Mouse (Mus musculus) midbrain, embryonic 16.5 days (tissue): Measurements from ENCODE around the gene Arl8a. TPM values are rescaled to one million over a fixed set of nuclear protein-coding genes. Genes with fewer than 3 reads are reported as not detected.
"Not testable (repeated sequence)": the region's sequence is repeated elsewhere in the genome, so short reads cannot be mapped to it uniquely, and the experiment has no call there.

Source experiments
- ATAC-seq: fragments of 200-750 bp; cut with Nextera tagmentation; 2 replicates; pipeline ENCODE4 v1.8.0; 2017; ENCODE audit warnings: moderate TSS enrichment
- H3K27ac ChIP-seq: fragments of 300-500 bp; sonication (generic); 2 replicates; pipeline ENCODE4 v1.5.1; 2014; ENCODE audit warnings: mild to moderate bottlenecking, low read length, mixed read lengths
- H3K27me3 ChIP-seq: fragments of 300-500 bp; sonication (generic); 2 replicates; pipeline ENCODE4 v1.6.1; 2014; ENCODE audit warnings: low read depth, low read length, mixed read lengths; ENCODE audit not compliant: control insufficient read depth, insufficient read depth
- H3K36me3 ChIP-seq: fragments of 300-500 bp; sonication (generic); 2 replicates; pipeline ENCODE4 v1.6.1; 2014; ENCODE audit warnings: mild to moderate bottlenecking, low read length, moderate library complexity, mixed read lengths; ENCODE audit not compliant: control insufficient read depth, insufficient read depth
- H3K4me1 ChIP-seq: fragments of 300-500 bp; sonication (generic); 2 replicates; pipeline ENCODE4 v1.6.1; 2014; ENCODE audit warnings: mild to moderate bottlenecking, low read length, mixed read lengths; ENCODE audit not compliant: control insufficient read depth, insufficient read depth
- H3K4me2 ChIP-seq: fragments of 300-500 bp; sonication (generic); 2 replicates; pipeline ENCODE4 v1.6.1; 2014; ENCODE audit warnings: mild to moderate bottlenecking, low read length, mixed read lengths
- H3K4me3 ChIP-seq: fragments of 300-500 bp; sonication (generic); 2 replicates; pipeline ENCODE4 v1.5.1; 2014; ENCODE audit warnings: low read depth, mild to moderate bottlenecking, low read length, moderate library complexity, mixed read lengths
- H3K9ac ChIP-seq: fragments of 300-500 bp; sonication (generic); 2 replicates; pipeline ENCODE4 v1.6.1; 2014; ENCODE audit warnings: low read depth, low read length, mixed read lengths
- H3K9me3 ChIP-seq: fragments of 300-500 bp; sonication (generic); replicated peaks from 2 replicates; pipeline ENCODE4 v1.6.1; 2014; ENCODE audit warnings: mild to moderate bottlenecking, low read length, mixed read lengths; ENCODE audit not compliant: control insufficient read depth, poor library complexity, severe bottlenecking
- WGBS: fragments of 180-500 bp; shearing (Covaris S2); extraction: QIAGEN DNeasy Blood & Tissue Kit; methylation state at CpG from one replicate; pipeline ENCODE4 v1.1.7; 2014; 5-methylcytosine and 5-hydroxymethylcytosine counted together
- polyA plus RNA-seq: library from polyadenylated mRNA; unstranded; fragments of >200 nt; fragmentation: Nextera tagmentation; extraction: Ambion mirVana; gene quantifications from 2 replicates; pipeline ENCODE4 v1.2.1, GENCODE M21; 2015

The Arl8a gene
- 390 and 409 TPM in 2 replicates for polyA plus RNA-seq

DNA sequence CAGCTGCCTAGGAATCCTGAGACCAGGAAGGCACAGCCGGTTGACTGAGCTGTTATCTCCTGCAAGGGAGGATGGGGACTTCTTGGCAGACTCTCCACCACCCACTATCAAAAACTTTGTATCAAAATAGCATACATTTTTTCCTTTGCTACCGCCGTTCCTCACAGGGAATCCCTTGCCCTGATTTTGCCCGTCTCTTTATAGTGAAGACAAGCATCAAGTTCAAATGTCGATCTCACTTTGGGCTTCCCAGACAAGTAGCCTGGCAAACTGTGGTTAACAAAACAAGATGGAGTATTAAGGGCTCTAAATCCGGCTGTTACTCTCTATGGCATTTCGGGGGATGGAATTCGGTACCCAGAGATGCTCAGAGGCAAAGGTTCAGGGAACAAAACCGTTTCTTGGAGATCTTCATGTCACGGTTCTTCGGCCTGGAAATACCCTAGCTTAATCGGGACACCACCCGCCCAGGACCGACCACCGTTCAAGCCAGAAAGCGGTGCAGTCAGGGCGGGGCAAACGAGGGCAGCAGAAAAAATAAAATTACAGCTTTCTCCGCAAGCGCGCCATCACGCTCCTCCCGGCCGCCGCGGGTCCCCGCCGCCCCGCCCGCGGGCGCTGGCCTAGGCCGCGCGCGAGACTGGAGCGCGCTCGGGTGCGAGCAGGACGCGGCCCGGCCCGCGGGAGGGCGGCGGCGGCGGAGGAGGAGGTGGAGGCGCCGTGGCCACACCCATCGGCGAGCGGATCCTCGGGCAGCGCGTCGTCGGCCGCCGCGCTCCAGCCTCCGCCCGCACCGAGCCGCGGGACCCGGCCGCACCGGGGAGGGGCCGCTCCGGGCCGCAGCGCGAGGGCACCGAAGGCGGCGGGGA, at the start of gene Arl8a:
Gene Arl8a, plus strand, starts transcription at position 748 of the 869 bp plus-strand sequence.
- Histone ChIP-seq H3K4me1 (peaks cover 28% of the 10 kb centered on the region), H3K27me3 (no peaks in the 10 kb centered on the region), H3K9me3 (no peaks in the 10 kb centered on the region), H3K4me3 (peak within 1 kb of the TSS; percentile 85), H3K4me2 (peak within 1 kb of the TSS; percentile 84), H3K27ac (peak within 1 kb of the TSS; percentile 95), H3K9ac (peak within 1 kb of the TSS; percentile 96), H3K36me3 (no peaks in the 10 kb centered on the region)
- under 1% methylated on average over 68 of the region's 78 CpGs for WGBS
- ATAC-seq = peak; percentile 77

DNA sequence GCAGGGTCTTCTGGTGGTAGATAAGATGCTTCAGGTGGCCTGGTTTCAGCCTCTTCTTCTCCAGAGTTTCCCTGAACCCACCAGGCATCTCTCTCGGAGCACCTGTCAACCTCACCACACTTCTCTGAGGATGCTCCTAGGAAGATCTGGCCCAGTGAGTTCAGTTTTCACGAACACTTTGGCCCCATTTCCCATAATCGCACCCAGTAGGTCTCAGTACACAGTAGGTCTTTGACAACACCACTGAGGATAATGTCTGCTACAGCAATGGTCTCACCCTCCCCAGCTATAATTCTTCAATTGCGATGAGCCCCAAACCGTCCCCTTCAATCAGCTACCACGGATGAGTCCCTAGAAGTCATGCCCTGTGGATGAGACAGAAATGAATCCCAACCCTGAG, 49.2 kb upstream of the Arl8a start:
- H3K27me3 ChIP-seq = no peaks in the 10 kb centered on the region
- WGBS = 93% methylated on average over 6 of the region's 6 CpGs
- no peak overlapping the region for H3K9ac ChIP-seq
- H3K27ac ChIP-seq = no peak overlapping the region
- no peaks in the 10 kb centered on the region for H3K9me3 ChIP-seq
- H3K4me2 ChIP-seq = no peak overlapping the region
- no peak for ATAC-seq
- H3K4me1 ChIP-seq = no peaks in the 10 kb centered on the region
- no peak overlapping the region for H3K4me3 ChIP-seq
- no peaks in the 10 kb centered on the region for H3K36me3 ChIP-seq

DNA sequence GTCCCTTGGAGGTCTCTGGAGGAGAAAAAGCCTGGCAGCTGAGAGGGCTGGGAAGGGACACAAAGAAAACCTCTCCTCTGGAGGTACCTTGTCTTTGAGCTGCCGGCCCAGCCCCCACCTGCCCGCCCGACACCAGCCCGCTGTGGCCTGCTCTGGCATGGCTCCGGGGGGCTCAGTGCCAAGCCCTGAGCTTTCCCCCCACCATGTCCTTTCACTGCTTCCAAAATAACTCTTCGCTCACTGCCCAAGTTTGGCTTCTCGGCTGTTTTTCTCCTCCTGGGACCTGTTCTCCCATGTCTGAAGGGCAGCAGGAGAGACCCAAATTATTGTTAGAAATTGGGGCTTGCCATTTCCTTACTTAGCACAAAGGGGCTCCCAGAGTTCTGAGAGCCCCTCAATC, 48.2 kb upstream of the Arl8a start:
- Histone ChIP-seq H3K27ac (no peak overlapping the region), H3K36me3 (no peaks in the 10 kb centered on the region), H3K27me3 (peaks cover 3% of the 10 kb centered on the region; the same call in 1 of the 2 replicates), H3K9me3 (no peaks in the 10 kb centered on the region), H3K4me2 (no peak overlapping the region), H3K4me3 (no peak overlapping the region), H3K9ac (no peak overlapping the region), H3K4me1 (no peaks in the 10 kb centered on the region)
- WGBS = 81% methylated on average over 7 of the region's 7 CpGs
- no peak for ATAC-seq

DNA sequence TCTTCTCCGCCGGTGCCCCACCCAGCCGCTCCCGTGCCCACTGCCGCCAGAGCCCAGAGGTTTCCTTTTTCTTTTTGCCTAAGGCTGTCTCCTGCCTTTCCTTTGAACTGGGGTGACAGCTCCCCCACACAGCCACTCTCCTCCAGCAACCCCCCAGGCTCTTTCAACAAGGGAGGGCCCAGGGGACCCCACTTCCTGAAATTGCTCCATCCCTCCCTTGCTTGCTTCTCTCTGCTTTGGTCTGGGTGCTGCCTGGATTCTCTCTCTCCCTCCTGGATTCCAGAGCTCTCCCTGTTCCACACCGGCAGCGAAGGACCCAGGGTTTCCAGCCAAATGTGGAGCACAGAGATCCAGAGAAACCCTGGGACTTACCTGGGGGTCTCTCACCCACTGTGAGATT, 46.2 kb upstream of the Arl8a start:
- Histone ChIP-seq H3K4me1 (peaks cover 7% of the 10 kb centered on the region; the same call in 1 of the 2 replicates), H3K27ac (no peak overlapping the region), H3K36me3 (no peaks in the 10 kb centered on the region), H3K4me3 (no peak overlapping the region), H3K4me2 (no peak overlapping the region), H3K27me3 (peaks cover 22% of the 10 kb centered on the region), H3K9me3 (no peaks in the 10 kb centered on the region), H3K9ac (no peak overlapping the region)
- WGBS = 52% methylated on average over 7 of the region's 7 CpGs
- no peak for ATAC-seq

DNA sequence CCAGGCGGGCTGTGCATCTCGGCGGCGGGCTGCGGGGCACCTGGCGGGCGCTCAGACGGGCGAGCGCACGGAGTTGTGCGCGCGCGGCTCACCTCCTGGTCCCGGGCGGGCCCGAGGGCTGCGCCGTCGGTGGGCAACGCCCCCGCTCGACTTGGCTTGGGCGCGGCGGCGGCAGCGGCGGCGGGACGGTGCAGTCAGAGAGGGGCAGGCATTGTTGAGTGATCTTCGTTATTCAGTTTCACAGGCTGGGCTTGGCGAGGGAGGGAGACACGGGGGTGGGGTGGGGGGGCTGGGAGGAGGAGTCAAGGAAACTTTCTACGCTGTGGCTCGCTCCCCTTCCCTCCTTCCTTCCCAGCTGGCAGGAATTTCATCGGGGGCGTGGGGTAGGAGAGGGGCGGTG, 41.5 kb upstream of the Arl8a start, which contains the start of gene Lgr6:
Gene Lgr6, minus strand, starts transcription at position 153 of the 400 bp plus-strand sequence.
- Histone ChIP-seq H3K27ac (no peak within 1 kb of the TSS), H3K4me3 (peak within 1 kb of the TSS; percentile 34), H3K36me3 (no peaks in the 10 kb centered on the region), H3K9me3 (no peaks in the 10 kb centered on the region), H3K9ac (peak within 1 kb of the TSS; percentile 18; the same call in 1 of the 2 replicates), H3K4me2 (peak within 1 kb of the TSS; percentile 66), H3K27me3 (peaks cover 33% of the 10 kb centered on the region), H3K4me1 (peaks cover 9% of the 10 kb centered on the region; the same call in 1 of the 2 replicates)
- ATAC-seq = 0 out of 2 replicates have a peak, but pooled peaks have one; percentile 3
- WGBS = under 1% methylated on average over 32 of the region's 40 CpGs

DNA sequence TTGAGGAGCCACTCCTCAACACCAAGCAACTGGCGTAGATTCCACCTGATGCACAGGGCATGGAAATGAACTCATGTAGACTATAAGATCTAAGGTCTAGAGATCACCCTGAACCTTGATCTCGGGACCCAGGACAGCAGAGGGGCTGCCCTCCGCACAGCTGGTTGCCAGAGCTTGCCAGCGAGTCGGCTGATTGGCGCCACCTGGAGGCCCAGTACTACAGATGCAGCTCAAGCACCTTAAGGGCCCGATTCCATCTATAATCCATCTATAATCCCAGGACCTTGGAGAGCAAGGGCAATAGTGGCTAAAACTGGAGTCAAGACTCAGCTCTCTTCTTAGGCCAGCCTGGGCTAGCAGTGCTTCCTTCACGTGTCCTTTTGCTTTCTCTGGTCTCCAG, 40.7 kb upstream of the Arl8a start:
- H3K4me1 ChIP-seq = peaks cover 9% of the 10 kb centered on the region; the same call in 1 of the 2 replicates
- 0 out of 2 replicates have a peak, but pooled peaks have one; percentile 36 for ATAC-seq
- H3K36me3 ChIP-seq = no peaks in the 10 kb centered on the region
- no peak overlapping the region for H3K9ac ChIP-seq
- H3K4me3 ChIP-seq = no peak overlapping the region
- H3K4me2 ChIP-seq = no peak overlapping the region
- whole genome bisulfite sequencing = 2% methylated on average over 8 of the region's 8 CpGs
- H3K27me3 ChIP-seq = peaks cover 33% of the 10 kb centered on the region
- no peak overlapping the region for H3K27ac ChIP-seq
- no peaks in the 10 kb centered on the region for H3K9me3 ChIP-seq

DNA sequence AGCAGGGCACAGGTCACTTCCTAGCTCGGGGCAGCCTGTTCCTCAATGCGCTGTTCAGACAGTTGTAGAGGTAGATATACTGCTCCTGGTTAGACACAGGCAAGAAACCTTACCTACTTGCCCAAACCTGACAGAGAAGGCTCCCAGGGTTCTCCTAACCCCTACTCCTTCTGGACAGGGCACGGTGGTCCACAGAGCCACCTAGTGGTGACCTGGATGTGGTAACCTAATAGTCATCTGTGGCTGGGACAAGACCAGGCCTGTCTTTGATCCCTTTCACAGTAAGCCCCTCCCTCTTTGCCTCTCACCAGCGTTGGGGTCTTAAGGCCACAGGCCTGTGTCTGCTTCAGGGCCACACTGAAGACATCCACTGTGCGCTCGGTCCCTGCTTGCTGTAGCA, 38.0 kb upstream of the Arl8a start:
- no peak overlapping the region for H3K9ac ChIP-seq
- 38% methylated on average over 6 of the region's 6 CpGs for WGBS
- no peak for ATAC-seq
- peaks cover 9% of the 10 kb centered on the region; the same call in 1 of the 2 replicates for H3K4me1 ChIP-seq
- peaks cover 28% of the 10 kb centered on the region for H3K27me3 ChIP-seq
- H3K9me3 ChIP-seq = no peaks in the 10 kb centered on the region
- H3K4me2 ChIP-seq = no peak overlapping the region
- no peak overlapping the region for H3K27ac ChIP-seq
- no peak overlapping the region for H3K4me3 ChIP-seq
- no peaks in the 10 kb centered on the region for H3K36me3 ChIP-seq

DNA sequence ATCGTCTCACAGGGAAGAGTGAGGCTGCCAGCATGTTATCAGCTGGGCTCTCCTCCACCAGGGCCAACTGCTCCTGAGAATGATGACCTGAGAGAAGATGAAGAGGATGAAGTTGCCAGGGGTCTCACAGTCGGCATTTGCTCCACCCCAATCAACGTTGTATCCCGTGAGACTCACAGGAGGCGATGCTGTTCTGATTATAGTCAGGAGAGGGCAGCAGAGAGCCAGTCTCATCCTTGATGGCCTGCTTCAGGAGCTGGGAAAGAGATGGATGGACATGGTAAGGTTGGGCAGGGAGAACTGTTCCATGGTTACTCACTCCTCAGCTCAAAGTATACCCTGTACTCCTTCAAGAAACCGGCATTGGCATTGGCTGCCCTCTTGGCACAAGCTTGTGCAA, 36.5 kb upstream of the Arl8a start:
- no peak overlapping the region for H3K4me3 ChIP-seq
- H3K4me1 ChIP-seq = peaks cover 6% of the 10 kb centered on the region; the same call in 1 of the 2 replicates
- no peak overlapping the region for H3K4me2 ChIP-seq
- H3K27ac ChIP-seq = no peak overlapping the region
- H3K36me3 ChIP-seq = no peaks in the 10 kb centered on the region
- peaks cover 14% of the 10 kb centered on the region for H3K27me3 ChIP-seq
- no peaks in the 10 kb centered on the region for H3K9me3 ChIP-seq
- no peak for ATAC-seq
- 18% methylated on average over 6 of the region's 6 CpGs for WGBS
- no peak overlapping the region for H3K9ac ChIP-seq

DNA sequence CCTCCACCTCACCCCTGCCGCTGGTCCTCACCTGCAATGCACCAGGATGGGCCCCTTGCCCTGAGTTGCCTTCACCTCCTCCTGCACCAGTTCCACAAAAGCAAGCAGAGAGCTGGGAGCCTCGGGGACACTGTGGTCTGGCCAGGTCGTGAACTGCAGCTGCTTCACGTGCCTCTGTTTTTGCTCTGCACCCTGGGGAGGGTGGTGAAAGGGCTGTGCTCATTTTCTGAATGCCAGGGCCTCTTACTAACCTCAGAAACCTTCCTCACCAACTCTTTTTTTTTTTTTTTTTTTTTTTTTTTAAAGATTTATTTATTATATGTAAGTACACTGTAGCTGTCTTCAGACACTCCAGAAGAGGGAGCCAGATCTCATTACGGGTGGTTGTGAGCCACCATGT, 35.4 kb upstream of the Arl8a start:
- not testable (repeated sequence) for H3K4me1 ChIP-seq, H3K27ac ChIP-seq, H3K4me2 ChIP-seq, H3K9me3 ChIP-seq, H3K9ac ChIP-seq, ATAC-seq, H3K36me3 ChIP-seq, H3K27me3 ChIP-seq, H3K4me3 ChIP-seq
- WGBS = 69% methylated on average over 4 of the region's 5 CpGs
